Mouse (Mus musculus): ENCODE data around the gene Slc25a29.

- no peak for TF ChIP-seq CTCF (IDR thresholded peaks at IDR 0.05; ENCODE audit: low read depth)
- no peak for TF ChIP-seq EP300 (IDR thresholded peaks at IDR 0.05; ENCODE audit: low read depth)
Measured at GRCm38 (mm10) chr12:108826958-108827535, 8.6 kb downstream of the Slc25a29 start.
